Mouse (Mus musculus) neural tube, embryonic 15.5 days (tissue): ENCODE results near the gene Ubap2. TPM values are rescaled to one million over a fixed set of nuclear protein-coding genes. Genes with fewer than 3 reads are reported as not detected.

Source experiments
- ATAC-seq: fragments of 200-750 bp; cut with Nextera tagmentation; 2 replicates; pipeline ENCODE4 v1.8.0; 2017; ENCODE audit warnings: mild to moderate bottlenecking, moderate TSS enrichment, moderate library complexity; ENCODE audit not compliant: low FRiP score
- H3K27ac ChIP-seq: fragments of 300-500 bp; sonication (generic); replicated peaks from 2 replicates; pipeline ENCODE4 v1.5.1; 2015; ENCODE audit warnings: mild to moderate bottlenecking, inconsistent platforms
- H3K27me3 ChIP-seq: fragments of 300-500 bp; sonication (generic); replicated peaks from 2 replicates; pipeline ENCODE4 v1.6.1; 2015; ENCODE audit warnings: inconsistent platforms
- H3K36me3 ChIP-seq: fragments of 300-500 bp; sonication (generic); 2 replicates; pipeline ENCODE4 v1.6.1; 2015; ENCODE audit warnings: inconsistent platforms
- H3K4me1 ChIP-seq: fragments of 300-500 bp; sonication (generic); 2 replicates; pipeline ENCODE4 v1.6.1; 2015; ENCODE audit warnings: inconsistent platforms
- H3K4me2 ChIP-seq: fragments of 300-500 bp; sonication (generic); 2 replicates; pipeline ENCODE4 v1.6.1; 2015; ENCODE audit warnings: inconsistent platforms, mild to moderate bottlenecking, moderate library complexity
- H3K4me3 ChIP-seq: fragments of 300-500 bp; sonication (generic); replicated peaks from 2 replicates; pipeline ENCODE4 v1.5.1; 2015; ENCODE audit warnings: mild to moderate bottlenecking, inconsistent platforms
- H3K9ac ChIP-seq: fragments of 300-500 bp; sonication (generic); replicated peaks from 2 replicates; pipeline ENCODE4 v1.6.1; 2015; ENCODE audit warnings: mild to moderate bottlenecking, inconsistent platforms
- H3K9me3 ChIP-seq: fragments of 300-500 bp; sonication (generic); replicated peaks from 2 replicates; pipeline ENCODE4 v1.6.1; 2016; ENCODE audit warnings: inconsistent platforms
- WGBS: fragments of 180-500 bp; shearing (Covaris S2); methylation state at CpG from one replicate; pipeline ENCODE4 v1.1.7; 2015; ENCODE audit warnings: mixed read lengths; 5-methylcytosine and 5-hydroxymethylcytosine counted together
- polyA plus RNA-seq: library from polyadenylated mRNA; unstranded; fragments of >200 nt; fragmentation: Nextera tagmentation; extraction: Ambion mirVana; gene quantifications from 2 replicates; pipeline ENCODE4 v1.2.1, GENCODE M21; 2015

The Ubap2 gene
- polyA plus RNA-seq, 1 experiment from 2014 or later, result 46.3 TPM

DNA sequence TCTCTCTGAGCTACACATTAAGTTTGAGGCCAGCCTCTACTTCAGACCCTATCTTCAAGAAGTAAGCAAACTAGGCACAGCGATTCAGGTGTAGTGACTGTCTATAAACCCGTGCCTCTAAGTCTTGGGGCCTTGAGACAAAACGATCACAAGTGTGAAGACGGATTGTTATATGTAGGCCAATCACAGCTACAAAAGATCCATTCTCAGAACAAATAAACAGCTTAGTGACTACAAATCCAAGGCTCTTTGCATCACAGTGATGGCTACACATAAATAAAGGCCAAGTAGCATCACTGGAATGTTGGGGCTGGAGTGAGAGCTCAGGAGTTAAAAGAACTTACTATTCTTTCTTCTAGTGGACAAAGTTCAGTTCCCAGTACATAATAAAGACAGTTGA is 15.9 kb downstream of the Ubap2 start:
- Histone ChIP-seq H3K27ac (no peak overlapping the region), H3K4me3 (no peak overlapping the region), H3K36me3 (0 out of 2 replicates have a peak, but pooled peaks cover 8% of the 10 kb centered on the region), H3K4me1 (no peaks in the 10 kb centered on the region), H3K27me3 (no peaks in the 10 kb centered on the region), H3K9me3 (no peaks in the 10 kb centered on the region), H3K9ac (no peak overlapping the region), H3K4me2 (no peak overlapping the region)
- WGBS, result 85% methylated on average over 4 of the region's 4 CpGs
- ATAC-seq, result no peak

DNA sequence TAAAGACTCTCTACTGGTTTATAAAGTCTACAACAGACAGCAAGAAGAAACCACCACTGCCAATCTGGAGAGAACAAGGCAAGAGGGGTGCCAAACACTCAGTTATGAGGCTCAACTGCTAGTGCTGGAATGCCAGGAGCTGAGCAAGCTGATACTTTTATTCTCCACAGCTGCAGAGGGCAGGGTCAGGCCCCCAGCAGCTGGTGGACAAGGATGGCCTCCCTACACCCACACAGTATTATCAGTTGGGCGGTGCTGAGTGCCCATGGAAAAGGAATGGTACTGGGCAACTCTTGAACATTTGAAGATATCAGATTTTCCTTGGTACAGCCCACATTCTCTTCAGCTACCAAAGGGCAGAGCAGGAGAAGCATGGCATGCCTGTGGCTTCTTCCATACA is 17.2 kb downstream of the Ubap2 start:
- WGBS, result 90% methylated on average over 1 of the region's 1 CpGs
- ATAC-seq, result no peak
- H3K9ac ChIP-seq, result no peak overlapping the region
- H3K4me3 ChIP-seq, result no peak overlapping the region
- no peak overlapping the region for H3K27ac ChIP-seq
- H3K9me3 ChIP-seq, result no peaks in the 10 kb centered on the region
- H3K4me2 ChIP-seq, result no peak overlapping the region
- H3K36me3 ChIP-seq, result 0 out of 2 replicates have a peak, but pooled peaks cover 6% of the 10 kb centered on the region
- no peaks in the 10 kb centered on the region for H3K27me3 ChIP-seq
- no peaks in the 10 kb centered on the region for H3K4me1 ChIP-seq

DNA sequence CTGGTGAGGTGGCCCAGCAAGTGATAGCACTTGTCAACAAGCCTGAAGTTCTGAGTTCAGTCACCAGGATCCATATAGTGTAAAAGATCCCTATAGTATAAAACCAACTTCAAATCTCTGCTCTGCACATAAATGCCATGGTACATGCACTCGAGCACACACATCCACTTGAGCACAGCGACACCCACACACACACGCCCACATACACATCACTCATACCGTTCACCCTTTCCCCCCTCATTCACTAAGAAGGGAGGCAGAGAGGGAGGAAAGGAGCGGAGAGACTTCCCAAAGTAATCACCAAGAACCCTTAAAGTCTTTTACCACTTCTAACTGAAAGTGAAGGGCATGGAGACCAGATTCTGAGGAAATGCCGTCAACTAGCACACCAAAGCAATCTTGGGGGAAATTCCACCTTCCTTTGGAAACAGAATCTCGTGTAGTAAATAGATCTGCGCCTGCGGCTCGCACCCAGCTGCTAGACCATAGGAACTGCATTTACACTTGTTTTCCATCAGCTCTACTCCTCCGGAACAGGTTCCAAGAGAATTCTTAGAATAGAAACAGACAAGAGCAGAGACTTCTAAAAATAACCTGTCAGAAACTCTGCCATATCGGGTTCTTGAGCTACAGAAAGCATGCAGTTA is 19.3 kb downstream of the Ubap2 start:
- ATAC-seq, result no peak
- WGBS, result 95% methylated on average over 12 of the region's 12 CpGs
- Histone ChIP-seq H3K27me3 (no peaks in the 10 kb centered on the region), H3K9ac (no peak overlapping the region), H3K27ac (no peak overlapping the region), H3K9me3 (no peaks in the 10 kb centered on the region), H3K4me2 (no peak overlapping the region), H3K4me1 (no peaks in the 10 kb centered on the region), H3K4me3 (no peak overlapping the region), H3K36me3 (peaks cover 6% of the 10 kb centered on the region; the same call in 1 of the 2 replicates)

DNA sequence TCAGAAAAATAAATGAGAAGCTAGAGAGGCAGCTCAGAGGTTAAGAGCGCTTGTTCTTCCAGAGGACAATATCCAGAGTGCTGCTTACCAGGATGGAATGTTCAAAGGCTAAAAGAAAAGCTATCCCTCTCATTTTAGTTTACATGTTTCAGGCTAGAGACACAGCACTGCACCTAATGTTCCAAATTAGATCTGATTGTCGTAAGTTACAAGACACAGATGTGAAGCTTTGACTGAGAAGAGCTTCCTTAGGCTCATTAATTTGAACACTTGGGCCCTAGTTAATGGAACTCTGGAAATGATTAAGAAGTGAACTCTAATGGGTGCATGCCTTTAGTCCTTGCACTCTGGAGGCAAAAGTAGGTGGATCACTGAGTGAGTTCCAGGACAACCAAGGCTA is 21.2 kb downstream of the Ubap2 start:
- H3K9me3 ChIP-seq, result no peaks in the 10 kb centered on the region
- H3K4me2 ChIP-seq, result no peak overlapping the region
- WGBS, result 93% methylated on average over 2 of the region's 2 CpGs
- H3K27me3 ChIP-seq, result no peaks in the 10 kb centered on the region
- ATAC-seq, result no peak
- H3K36me3 ChIP-seq, result peaks cover 14% of the 10 kb centered on the region
- no peak overlapping the region for H3K4me3 ChIP-seq
- H3K27ac ChIP-seq, result no peak overlapping the region
- H3K4me1 ChIP-seq, result no peaks in the 10 kb centered on the region
- no peak overlapping the region for H3K9ac ChIP-seq

DNA sequence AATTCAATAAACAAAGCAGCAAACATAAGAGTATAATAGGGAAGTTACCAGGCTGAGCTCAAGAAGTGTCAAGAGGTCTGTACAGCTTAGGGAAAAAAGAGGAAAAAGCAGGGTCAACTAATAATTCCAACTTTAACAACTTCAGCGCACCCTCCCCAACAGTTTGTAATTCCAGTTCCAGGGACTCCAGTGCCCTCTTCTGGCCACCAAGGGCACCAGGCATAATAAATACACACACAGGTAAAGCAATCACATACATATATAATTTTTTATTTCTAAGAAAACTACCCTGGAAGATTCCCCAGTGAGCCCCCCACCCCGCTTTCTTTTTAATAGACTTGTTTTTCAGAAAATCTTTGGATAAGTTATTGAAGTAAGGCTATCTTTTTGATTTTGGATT is 29.5 kb downstream of the Ubap2 start:
- Histone ChIP-seq H3K9me3 (no peaks in the 10 kb centered on the region), H3K27me3 (no peaks in the 10 kb centered on the region), H3K36me3 (peaks cover 19% of the 10 kb centered on the region), H3K9ac (no peak overlapping the region), H3K4me3 (no peak overlapping the region), H3K4me2 (no peak overlapping the region), H3K27ac (no peak overlapping the region), H3K4me1 (no peaks in the 10 kb centered on the region)
- ATAC-seq, result no peak
- 94% methylated on average over 2 of the region's 2 CpGs for WGBS

DNA sequence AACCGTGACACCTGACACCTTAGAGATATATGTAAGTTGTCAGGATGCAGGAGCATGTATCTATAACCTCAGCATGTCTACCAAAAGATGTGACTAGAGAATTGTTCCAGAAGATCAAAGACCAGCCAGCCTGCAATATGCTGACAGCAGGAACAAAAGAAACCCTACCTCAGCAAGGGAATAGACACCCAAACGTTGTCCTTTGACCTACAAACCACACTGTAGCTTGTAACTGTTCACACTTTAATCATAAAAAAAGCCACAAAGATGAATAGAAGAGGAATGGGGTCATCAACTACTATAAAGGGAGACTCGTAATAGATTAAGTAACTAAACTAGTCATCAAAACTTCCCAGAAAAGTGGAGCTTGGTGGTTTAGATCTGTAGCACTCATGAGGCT is 34.0 kb downstream of the Ubap2 start:
- H3K27me3 ChIP-seq, result no peaks in the 10 kb centered on the region
- no peak overlapping the region for H3K4me3 ChIP-seq
- H3K9ac ChIP-seq, result no peak overlapping the region
- H3K4me2 ChIP-seq, result no peak overlapping the region
- H3K9me3 ChIP-seq, result no peaks in the 10 kb centered on the region
- no peaks in the 10 kb centered on the region for H3K4me1 ChIP-seq
- WGBS, result 78% methylated on average over 3 of the region's 3 CpGs
- no peak for ATAC-seq
- peaks cover 8% of the 10 kb centered on the region; the same call in 1 of the 2 replicates for H3K36me3 ChIP-seq
- H3K27ac ChIP-seq, result no peak overlapping the region

DNA sequence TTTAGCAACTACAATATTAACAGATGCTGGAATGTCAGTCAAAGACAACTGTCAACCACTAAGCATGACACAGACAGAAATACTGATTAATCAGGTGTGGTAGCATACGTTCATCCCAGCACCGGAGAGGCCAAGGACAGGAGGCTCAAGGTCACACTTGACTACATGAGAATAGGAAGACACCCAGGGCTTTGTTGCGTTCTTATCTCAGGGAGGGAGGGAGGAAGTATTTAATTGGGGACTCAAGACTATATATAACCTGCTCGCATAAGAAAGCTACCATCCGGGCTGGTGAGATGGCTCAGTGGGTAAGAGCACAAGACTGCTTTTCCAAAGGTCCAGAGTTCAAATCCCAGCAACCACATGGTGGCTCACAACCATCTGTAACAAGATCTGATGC is 39.3 kb downstream of the Ubap2 start:
- Histone ChIP-seq H3K9me3 (no peaks in the 10 kb centered on the region), H3K27me3 (no peaks in the 10 kb centered on the region), H3K4me1 (no peaks in the 10 kb centered on the region), H3K27ac (no peak overlapping the region), H3K9ac (no peak overlapping the region), H3K4me2 (no peak overlapping the region), H3K4me3 (no peak overlapping the region), H3K36me3 (peaks cover 40% of the 10 kb centered on the region)
- no peak for ATAC-seq
- 90% methylated on average over 5 of the region's 5 CpGs for WGBS

DNA sequence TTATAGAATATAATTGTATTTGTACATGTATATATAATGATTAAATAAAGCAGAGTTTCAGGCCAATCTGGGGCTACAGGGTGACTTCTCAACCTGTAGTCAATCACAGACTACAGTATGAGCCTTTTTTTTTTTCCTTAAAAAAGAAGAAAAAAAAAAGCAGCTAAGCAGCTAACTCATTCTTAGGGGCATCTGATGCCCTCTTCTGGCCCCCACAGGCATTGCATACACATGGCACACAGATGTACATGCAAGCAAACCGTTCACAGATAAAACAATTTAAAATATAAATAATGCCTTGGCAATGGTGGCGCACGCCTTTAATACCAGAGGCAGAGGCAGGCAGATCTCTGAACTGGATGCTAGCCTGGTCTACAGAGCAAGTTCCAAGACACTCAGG is 48.6 kb downstream of the Ubap2 start:
- H3K27me3 ChIP-seq, result no peaks in the 10 kb centered on the region
- peaks cover 74% of the 10 kb centered on the region for H3K36me3 ChIP-seq
- H3K4me1 ChIP-seq, result no peaks in the 10 kb centered on the region
- no peak overlapping the region for H3K4me2 ChIP-seq
- ATAC-seq, result no peak
- WGBS, result 86% methylated on average over 3 of the region's 3 CpGs
- H3K27ac ChIP-seq, result no peak overlapping the region
- H3K9me3 ChIP-seq, result no peaks in the 10 kb centered on the region
- H3K4me3 ChIP-seq, result no peak overlapping the region
- no peak overlapping the region for H3K9ac ChIP-seq

DNA sequence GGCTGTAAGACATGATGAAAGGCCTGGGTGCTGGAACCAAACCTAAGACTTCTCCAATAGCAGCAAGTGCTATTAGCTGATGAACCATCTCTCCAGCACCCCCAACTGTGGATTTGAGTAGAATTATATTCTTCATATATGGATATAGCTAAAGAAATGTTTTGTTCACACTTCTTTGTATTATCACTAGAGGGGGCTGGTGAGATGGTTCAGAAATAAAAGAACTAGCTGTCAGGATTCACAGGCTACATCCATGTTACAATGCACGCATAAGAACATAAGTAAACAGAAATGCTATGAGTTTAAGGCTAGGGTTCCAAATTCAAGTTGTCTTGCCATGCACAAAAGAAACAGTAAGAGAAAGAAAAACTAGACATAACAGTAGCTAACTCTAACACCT is 49.5 kb downstream of the Ubap2 start:
- 78% methylated on average over 1 of the region's 1 CpGs for WGBS
- Histone ChIP-seq H3K27me3 (no peaks in the 10 kb centered on the region), H3K4me3 (no peak overlapping the region), H3K36me3 (peaks cover 74% of the 10 kb centered on the region), H3K4me1 (no peaks in the 10 kb centered on the region), H3K9me3 (no peaks in the 10 kb centered on the region), H3K4me2 (no peak overlapping the region), H3K27ac (no peak overlapping the region), H3K9ac (no peak overlapping the region)
- no peak for ATAC-seq

DNA sequence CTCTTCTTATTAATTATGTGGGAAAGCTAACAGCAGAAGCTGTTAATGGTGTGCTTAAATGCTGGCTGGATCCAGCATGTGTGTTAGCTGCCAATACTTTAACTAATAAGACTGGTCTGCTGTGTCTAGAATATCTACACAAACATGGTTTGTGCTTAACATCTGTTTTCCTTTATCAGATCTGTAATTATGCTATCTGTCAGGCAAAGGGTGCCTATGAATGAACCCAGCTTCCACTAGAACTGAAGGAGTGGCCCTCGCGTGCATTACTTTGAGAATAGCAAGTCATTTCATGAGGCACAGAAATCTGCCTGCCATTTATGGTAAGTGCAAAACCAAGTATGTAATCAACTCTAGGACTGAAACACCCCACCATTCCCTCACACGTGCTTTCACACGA is 66.9 kb downstream of the Ubap2 start:
- WGBS, result 94% methylated on average over 4 of the region's 4 CpGs
- no peak for ATAC-seq
- H3K4me2 ChIP-seq, result no peak overlapping the region

DNA sequence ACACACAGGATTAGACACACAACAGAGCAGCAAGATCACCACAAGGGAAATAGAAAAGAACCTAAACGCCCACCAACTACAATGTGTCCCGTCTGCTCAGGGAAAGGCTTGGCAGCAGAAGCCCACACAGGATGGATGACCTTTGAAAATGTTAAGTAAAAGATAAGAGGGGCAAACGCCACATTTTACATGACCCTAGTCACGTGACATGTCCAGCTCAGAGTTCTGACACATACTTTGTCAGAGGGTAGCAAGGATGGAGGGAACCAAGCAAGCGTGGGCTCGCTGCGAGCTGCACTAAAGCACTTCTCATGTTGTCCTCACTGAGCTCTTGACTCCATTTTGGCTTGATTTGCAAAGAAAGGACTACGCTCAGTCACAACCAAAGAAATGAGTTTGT is 69.2 kb downstream of the Ubap2 start:
- ATAC-seq, result no peak
- no peak overlapping the region for H3K27ac ChIP-seq
- no peaks in the 10 kb centered on the region for H3K4me1 ChIP-seq
- H3K9me3 ChIP-seq, result no peaks in the 10 kb centered on the region
- H3K4me2 ChIP-seq, result no peak overlapping the region
- H3K27me3 ChIP-seq, result no peaks in the 10 kb centered on the region
- 93% methylated on average over 8 of the region's 8 CpGs for WGBS
- no peak overlapping the region for H3K4me3 ChIP-seq
- peaks cover 87% of the 10 kb centered on the region for H3K36me3 ChIP-seq
- no peak overlapping the region for H3K9ac ChIP-seq

More for the DNA sequence above, 66.9 kb downstream of the Ubap2 start:
- Histone ChIP-seq H3K27me3 (no peaks in the 10 kb centered on the region), H3K9ac (no peak overlapping the region), H3K4me3 (no peak overlapping the region), H3K9me3 (no peaks in the 10 kb centered on the region), H3K36me3 (peaks cover 73% of the 10 kb centered on the region), H3K27ac (no peak overlapping the region), H3K4me1 (no peaks in the 10 kb centered on the region)

DNA sequence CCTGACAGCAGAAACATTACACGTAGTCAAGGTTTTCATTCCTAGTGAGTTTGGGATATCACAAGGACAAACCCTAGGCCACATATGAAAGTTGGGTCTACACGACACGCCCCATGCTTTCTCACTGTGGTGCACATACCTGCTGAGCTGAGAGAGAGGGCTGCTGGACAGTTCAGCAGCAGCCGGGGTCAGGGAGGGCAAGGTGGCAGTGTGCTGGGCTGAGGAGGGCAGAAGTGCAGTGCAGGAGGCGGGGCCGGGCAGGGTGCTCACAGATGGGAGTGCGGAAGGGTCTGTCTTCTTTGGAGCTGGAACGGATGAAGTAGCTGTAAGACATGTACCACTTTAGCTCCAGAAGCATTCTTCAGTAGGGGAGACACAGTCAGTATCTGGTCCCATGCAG is 72.8 kb downstream of the Ubap2 start:
- H3K4me3 ChIP-seq, result no peak overlapping the region
- no peak for ATAC-seq
- no peaks in the 10 kb centered on the region for H3K9me3 ChIP-seq
- H3K9ac ChIP-seq, result no peak overlapping the region
- H3K4me1 ChIP-seq, result no peaks in the 10 kb centered on the region
- peaks cover 91% of the 10 kb centered on the region for H3K36me3 ChIP-seq
- no peak overlapping the region for H3K27ac ChIP-seq
- no peaks in the 10 kb centered on the region for H3K27me3 ChIP-seq
- 89% methylated on average over 8 of the region's 8 CpGs for WGBS
- no peak overlapping the region for H3K4me2 ChIP-seq
